Mouse (Mus musculus) thymus, postnatal 0 days (tissue): ENCODE results near the gene Tigd2. TPM values are rescaled to one million over a fixed set of nuclear protein-coding genes. Genes with fewer than 3 reads are reported as not detected.

Experiments
- DNase-seq: peaks from one replicate; pipeline ENCODE4 v3.0.0-alpha.2; 2015; ENCODE audit warnings: low spot score
- polyA plus RNA-seq: library from polyadenylated mRNA; unstranded; fragments of >200 nt; fragmentation: Nextera tagmentation; extraction: Ambion mirVana; gene quantifications from 2 replicates; pipeline ENCODE4 v1.2.1, GENCODE M21; 2015

The Tigd2 gene
- polyA plus RNA-seq, 1 experiment from 2014 or later, result 24.3 TPM

- no peak for DNase-seq
These were observed 41.9 kb downstream of the Tigd2 start for GRCm38 (mm10) chr6:59250536-59250935.

DNA sequence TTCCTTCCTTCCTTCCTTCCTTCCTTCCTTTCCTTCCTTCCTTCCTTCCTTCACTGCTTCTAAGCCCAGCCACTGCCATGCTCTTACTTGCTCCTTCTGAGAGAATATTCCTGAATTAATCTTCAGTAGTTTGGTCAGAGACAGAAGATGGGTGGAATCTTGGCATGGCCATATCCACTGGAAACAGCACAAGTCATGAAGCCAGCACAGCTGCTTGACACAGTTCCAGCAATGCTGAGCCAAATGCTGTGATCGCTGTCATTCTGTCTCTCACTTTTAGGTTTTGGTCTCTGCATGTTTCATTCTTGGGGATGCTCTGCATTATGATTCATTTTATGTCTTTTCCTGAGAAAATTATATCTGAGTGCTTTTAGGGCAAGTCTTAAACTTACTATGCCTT lies 47.2 kb downstream of the Tigd2 start:
- DNase-seq, result no peak

Other genes starting within 250 kb of the Tigd2 start
- 3.9 and 4.7 TPM in 2 replicates for gene Fam13a, start 184.3 kb upstream of the Tigd2 start, polyA plus RNA-seq
- 0.51 and 0.69 TPM in 2 replicates for gene Gprin3, start 217.4 kb downstream of the Tigd2 start, polyA plus RNA-seq